Mouse (Mus musculus) small intestine, adult 2 months (tissue): Measurements from ENCODE around the gene Dgcr6.

Experiments
- CTCF ChIP-seq: fragments of 200-500 bp; IDR thresholded peaks from 2 replicates; pipeline ENCODE4 v1.5.1; 2012; ENCODE audit warnings: low read depth, mild to moderate bottlenecking, control low read depth, inconsistent platforms, low read length, moderate library complexity, mixed read lengths; ENCODE audit not compliant: insufficient replicate concordance, insufficient read length; ENCODE audit errors: extremely low read depth
- POLR2A ChIP-seq: fragments of 200-500 bp; IDR thresholded peaks from 2 replicates; pipeline ENCODE4 v1.6.1; 2012; ENCODE audit warnings: low read depth, mild to moderate bottlenecking, control low read depth, inconsistent platforms, low read length, moderate library complexity

DNA sequence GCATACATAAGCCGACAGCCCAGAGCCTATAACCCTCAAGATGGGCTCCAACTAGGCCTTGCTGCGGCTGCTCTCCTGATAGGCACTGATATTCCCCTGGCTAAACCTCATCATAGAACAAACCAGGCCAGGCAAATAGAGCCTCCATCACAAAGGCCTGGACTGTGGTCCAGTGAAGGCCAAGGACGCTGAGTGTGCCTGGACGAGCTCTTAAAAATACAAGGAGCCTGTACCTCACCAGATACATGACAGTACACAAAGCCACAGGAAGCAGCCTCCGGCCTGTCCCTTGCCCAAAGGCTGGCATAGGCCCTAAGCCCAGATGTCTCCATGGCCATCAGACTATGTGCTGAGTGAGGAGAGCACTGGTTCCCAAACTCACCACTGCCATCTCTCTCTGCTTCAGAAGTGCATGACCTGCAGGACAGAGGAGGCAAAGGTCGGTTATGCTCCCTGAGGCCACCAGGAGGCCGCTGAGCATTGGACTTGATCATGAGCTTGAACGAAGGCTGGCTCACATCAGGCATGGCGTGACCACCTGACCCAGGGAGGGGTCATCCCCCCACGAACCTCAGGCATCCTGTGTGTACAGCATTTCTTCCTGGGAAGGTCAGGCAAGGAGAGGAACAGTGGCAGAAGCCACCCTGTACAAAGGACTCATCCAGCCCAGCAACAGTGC lies 28.6 kb downstream of the Dgcr6 start:
- no peak for TF ChIP-seq CTCF
- TF ChIP-seq POLR2A: no peak
